Mouse (Mus musculus) cerebellum, adult 2 months (tissue): ENCODE results near the gene Tnks1bp1.

Experiments used
- CTCF ChIP-seq: fragments of 200-500 bp; IDR thresholded peaks from 2 replicates; pipeline ENCODE4 v1.5.1; 2011; ENCODE audit warnings: low read depth, mild to moderate bottlenecking, control low read depth, low read length, moderate library complexity, borderline replicate concordance; ENCODE audit not compliant: insufficient read depth
- POLR2A ChIP-seq: fragments of 200-500 bp; IDR thresholded peaks from 2 replicates; pipeline ENCODE4 v1.6.1; 2011; ENCODE audit warnings: low read length, control low read depth, borderline replicate concordance; ENCODE audit not compliant: insufficient read depth

- peak; percentile 68; the same call in 1 of the 2 replicates for TF ChIP-seq POLR2A
- TF ChIP-seq CTCF: no peak
Observed at GRCm38 (mm10) chr2:85037047-85038026, 10.5 kb upstream of the Tnks1bp1 start, which contains the start of the genes Ssrp1 and P2rx3.
